Mouse (Mus musculus): ENCODE measurements around the gene AI597479. TPM values are rescaled to one million over a fixed set of nuclear protein-coding genes. Genes with fewer than 3 reads are reported as not detected.

Gene AI597479
- total RNA-seq (2023) = 7.1 TPM

GRCm38 (mm10) chr1:43098031-43098984 is at the start of gene AI597479, which contains the start of gene Tgfbrap1:
Gene AI597479, plus strand, starts transcription at chr1:43098710.
Gene Tgfbrap1, minus strand, starts transcription at chr1:43098637.

Other genes starting within 250 kb of the AI597479 start
- gene Mrps9, start 247.5 kb upstream of the AI597479 start, total RNA-seq (2023) = 53.6 TPM
- gene Gpr45, start 145.8 kb upstream of the AI597479 start, total RNA-seq (2023) = not detected
- gene Tgfbrap1, start 73 bp upstream of the AI597479 start, total RNA-seq (2023) = 27.5 TPM
- gene Fhl2, start 98.3 kb downstream of the AI597479 start, total RNA-seq (2023) = 1.7 TPM

Data from CD4-positive naive resting alpha-beta T cell, adult 76 days (primary cell).